Mouse (Mus musculus) embryo, embryonic 11 days (tissue): Measurements from ENCODE around the gene Bsn.

ENCODE experiments used
- DNase-seq: peaks from one replicate; pipeline ENCODE4 v3.0.0-alpha.2; 2015

Gene Bsn

DNA sequence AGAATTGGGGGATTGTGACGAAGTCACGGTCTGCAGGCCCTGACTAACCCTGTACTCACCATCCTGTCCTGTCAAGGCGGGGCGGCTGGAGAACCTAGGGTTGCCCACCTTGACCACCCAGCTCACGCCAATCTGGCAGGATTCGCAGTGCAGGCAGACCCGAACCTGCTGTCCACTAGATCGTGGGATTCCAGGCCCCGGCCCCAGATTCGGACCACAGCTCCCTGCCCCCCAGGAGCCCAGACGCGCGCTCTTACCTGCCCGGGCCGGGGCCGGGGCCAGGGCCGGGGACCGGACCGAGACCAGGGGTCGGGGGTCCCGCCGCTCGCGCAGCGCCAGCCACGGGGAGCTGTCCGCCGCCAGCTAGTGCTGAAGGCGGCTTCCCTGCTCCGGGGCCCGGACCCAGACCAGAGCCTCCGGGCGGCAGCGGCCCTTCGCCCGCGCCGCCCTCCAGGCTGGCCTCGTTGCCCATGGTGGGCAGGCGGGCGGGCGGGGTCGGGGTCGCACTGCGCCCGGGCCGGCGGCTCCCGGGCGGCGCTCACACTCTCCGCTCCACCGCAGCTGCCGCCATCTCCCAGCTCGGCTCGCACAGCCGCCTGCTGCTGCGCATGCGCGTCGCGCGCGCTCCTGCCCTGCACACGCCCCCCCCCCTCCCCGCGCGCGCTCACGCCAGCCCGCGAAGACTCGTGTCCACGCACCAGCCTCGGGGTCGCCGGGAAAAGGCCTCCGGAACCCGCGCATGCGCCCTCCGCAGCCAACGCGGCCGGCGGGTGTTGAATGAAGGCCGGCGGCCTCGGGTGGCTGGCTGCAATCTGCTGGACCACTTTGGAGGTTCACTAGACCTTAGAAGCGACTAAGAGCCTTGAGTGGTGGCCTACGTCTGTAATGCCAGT lies at the start of gene Bsn:
Bsn (minus strand) TSS at position 598 of the 893 bp plus-strand sequence.
- peak; percentile 88 for DNase-seq

DNA sequence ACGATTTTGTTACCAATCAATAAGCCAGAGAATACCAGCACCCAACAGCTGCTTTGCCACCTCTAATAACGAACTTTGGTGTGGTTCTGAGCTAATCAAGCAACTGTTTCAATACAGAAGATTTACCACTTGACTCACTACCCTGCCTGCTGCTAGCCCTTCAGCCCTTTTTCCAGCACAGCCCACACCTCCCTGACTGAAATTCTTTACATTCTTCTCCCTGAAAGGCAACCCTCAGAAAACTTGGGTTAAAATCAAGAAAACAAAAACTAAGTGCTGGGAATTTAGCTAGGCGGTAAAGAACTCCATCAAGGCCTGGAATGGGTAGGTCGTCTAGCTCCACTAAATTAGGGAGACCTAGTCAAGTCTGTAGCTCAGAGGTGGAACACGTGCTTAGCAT lies 49.8 kb upstream of the Bsn start:
- DNase-seq: no peak

DNA sequence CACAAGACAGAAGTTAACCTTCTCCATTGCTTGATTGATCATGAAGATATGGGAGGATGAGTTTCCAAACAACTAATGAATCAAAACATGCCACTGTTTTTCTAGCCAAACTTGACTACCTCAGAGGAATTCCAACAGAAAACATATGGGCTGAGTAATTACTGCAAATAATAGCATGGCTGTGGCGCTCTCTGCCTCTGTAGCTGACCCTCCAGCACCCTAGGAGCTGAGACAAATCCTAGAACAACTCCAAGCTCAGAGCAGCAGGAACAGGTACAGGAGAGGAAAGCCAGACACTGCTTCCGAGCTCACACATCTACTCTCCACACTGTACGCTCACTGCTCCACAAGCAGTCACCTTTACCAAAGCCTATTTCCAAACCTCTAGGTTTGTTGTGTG lies 48.6 kb upstream of the Bsn start:
- DNase-seq: no peak

DNA sequence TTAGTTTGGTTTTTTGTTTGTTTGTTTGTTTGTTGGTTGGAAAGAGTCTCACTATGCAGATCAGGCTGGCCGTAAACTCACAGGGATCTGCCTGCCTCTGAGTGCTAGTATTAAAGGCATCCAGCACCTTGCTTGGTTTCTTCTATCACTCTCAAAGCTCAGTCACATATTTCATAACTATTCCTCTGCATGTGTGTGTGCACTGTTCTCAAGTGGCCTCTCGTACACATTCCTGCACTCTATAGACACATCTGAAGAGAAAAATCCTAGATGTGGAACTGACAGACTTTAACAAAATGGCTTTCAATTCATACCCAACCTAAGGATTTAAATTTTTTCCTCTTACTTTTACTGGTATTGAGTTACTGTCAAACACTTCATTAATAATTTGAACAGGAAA lies 48.2 kb upstream of the Bsn start:
- no peak for DNase-seq

DNA sequence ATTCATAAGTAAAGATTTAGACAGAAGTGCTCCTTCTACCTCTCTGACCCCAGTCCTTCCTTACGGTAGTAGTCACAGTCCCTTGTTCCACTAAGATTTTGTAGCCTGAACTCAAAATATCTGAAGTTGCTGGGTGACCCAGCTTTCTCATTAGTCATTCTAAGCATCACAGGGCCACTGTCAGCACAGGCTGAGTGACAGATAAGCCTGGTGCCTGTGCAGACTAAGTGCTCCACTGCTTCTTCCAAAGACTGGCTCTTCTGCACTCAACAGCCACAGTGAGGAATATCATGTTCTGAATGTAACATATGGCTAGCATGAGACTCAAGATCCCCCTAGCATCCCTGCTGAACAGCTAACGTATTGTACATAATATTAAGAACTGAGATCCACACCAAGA lies 44.5 kb upstream of the Bsn start:
- DNase-seq: no peak

DNA sequence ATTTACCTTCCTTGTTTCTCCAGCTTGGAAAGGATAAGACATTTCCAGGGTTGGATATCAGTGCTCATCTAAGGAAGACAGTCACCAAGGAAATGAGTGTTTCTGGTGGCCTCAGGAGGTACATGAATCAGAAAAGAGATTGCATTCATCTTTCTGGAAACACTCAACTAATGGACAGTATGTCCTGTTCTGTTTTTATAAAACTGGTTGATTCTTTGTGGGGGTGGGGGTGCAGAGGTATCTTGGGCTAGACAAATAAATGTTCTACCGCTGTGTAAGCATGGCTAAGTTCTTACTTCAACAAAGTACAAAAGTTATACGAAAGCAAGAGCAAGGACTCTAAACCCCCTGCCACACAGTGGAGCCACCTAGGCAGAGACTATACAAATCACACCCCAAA lies 42.7 kb upstream of the Bsn start:
- no peak for DNase-seq

DNA sequence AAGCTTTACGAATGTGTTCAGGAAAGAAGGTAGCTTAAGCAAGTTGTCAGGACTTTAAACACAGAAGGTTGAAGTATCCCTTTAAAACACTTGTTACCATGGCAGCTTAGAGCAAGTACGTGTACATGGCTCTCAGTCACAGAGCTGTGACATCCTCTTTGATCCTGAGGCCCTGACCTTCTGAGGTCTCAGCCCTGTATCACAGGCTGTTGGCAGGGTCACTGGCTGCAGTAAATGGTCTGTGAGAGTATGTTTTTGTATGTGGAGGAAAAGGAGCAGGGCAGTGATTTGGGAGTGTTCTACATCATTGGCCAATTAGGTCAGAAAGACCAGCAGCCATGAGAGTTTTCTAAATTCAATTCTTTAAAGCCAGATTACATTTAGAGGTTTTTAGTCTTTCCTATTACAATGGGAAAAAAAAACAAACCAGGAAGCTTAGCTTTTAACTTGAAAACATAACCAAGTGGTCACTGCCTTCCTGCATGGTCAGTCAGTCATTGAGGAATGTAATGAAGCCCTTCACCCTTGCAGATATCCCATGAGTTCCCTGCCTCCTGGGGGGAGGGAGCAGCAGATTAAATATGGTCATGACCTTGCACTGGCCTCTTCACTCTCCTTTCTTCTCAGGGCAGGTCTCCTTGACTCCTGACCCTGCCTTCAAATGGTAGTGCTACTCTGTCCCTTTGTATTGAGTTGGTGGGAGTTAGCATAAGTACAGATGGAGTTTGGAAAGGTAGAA lies 37.9 kb upstream of the Bsn start:
- DNase-seq: peak; percentile 18

DNA sequence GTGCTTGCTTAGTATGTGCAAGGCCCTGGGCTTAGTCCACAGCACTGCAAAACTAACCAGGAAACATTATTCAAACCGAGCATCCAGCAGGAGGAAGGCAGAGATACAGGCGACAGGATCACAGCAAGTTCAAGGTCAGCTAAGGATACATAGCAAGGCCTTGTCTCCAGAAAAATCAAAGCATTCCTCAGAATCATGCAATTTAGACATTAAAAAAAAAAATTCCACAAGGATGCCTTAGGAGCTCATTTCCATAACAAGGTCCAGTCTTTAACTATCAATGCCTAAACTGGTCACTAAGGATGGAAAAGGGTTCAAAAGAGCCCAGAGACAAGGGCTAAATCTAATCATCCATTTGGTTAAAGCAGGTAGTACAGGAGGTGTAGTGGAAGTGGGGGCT lies 35.0 kb upstream of the Bsn start:
- no peak for DNase-seq

DNA sequence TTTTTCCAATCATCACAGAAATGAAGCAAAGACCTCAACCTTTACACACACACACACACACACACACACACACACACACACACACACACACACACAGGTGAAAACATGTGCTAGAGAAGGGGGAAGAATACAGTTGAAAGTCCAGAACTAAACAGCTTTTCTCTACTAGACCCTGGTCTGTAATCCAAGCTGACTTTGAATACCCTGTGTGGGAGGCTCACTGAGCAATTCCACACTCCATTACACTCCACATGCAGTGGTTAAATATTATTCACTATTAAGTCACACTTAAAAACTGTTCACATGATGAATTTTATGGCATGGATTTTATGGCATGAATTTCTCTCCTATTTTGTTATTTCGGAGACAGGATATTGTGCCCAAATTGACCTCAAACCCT lies 33.4 kb upstream of the Bsn start:
- no peak for DNase-seq

DNA sequence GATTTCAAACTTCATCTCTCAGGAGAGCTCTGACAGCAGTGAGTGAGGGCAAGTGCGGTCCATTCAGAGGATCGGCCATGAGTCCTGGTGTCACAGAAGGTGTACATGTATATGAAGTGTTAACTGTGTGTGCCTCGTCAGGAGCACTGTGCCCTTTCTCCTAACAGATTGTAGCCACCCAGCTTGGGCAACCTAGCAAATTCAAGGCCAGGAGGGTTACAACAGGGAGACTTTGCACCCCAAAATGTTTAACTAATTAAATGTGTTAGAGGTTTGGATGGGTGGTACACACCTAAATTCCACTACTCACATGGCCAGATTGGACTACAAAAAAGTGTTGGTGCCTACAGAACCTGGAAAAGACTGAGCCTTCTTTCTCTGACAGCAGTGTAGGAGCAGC lies 31.4 kb upstream of the Bsn start:
- no peak for DNase-seq

DNA sequence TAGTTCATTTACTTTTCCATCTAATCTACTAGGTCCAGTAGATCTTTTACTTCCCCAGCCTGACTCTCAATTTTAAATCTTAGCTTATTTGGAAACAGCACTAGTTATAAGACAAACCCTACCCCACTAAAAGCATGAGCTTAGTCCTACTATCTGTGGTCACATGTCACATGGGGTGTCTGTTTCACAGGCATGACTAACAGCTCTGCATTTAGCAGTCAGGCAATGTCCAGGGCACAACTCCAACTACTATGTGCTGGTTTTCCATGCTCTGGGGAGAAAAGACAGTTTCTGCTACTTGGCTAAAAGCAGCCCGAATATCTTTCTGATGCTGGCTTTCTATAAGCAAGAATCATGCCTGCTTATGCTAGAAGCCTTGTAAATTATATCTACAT lies 30.2 kb upstream of the Bsn start:
- DNase-seq: no peak

DNA sequence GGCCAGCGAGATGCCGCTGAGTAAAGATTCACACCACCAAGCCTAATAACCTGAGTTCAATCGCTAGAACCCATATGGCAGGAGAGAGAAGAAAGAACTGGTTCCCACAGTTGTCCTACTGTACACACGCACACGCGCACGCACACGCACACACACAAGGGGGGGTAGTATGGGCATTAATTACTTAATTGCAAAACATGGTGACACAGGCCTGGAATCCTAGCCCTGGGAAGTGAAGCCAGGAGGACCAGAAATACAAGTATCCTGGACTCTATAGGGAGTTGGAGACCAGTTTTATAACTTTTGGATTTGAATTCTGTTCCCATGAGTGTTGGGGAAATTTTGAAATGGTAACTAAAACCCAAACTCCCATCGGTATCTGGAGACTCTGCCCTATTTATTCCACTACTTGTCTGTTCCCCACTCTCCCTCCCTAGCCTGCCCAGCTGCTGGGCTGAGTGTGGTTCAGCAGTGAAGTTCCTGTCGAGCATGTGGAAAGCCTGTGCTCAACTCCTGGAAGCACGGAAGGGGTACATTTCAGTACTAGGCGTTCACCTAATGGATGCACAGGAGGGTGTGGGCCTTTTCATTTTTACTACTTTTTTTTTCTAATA lies 29.7 kb upstream of the Bsn start:
- DNase-seq: no peak

DNA sequence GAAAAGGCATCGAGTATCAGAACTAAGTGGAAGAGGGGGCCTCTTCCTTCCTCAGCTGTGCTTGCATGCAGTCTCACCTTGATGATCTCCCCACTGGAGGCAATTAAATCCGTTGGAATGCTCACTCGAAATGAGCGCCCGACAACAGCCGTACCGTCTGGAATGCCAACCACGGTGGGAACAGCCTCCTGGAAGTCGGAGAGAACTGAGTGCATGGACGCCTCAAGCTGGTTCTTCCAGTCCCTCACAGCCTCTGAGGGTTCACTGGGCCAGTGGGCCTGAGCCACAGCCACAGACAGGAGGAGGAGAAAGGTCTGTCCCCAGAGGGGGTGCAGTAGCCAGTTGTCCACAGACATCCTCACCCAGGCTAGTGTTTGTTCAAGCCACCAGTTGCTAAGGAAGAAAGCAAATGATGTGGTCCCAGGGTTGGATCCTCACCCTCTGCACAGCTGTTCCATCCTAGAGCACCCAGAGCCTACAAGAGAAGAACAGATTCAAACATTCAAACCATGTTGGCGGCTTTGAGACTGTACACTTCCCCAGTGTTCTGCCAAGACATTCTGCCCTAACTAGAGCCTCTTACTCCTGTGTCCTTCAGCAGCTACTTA lies 27.9 kb upstream of the Bsn start:
- DNase-seq: no peak

DNA sequence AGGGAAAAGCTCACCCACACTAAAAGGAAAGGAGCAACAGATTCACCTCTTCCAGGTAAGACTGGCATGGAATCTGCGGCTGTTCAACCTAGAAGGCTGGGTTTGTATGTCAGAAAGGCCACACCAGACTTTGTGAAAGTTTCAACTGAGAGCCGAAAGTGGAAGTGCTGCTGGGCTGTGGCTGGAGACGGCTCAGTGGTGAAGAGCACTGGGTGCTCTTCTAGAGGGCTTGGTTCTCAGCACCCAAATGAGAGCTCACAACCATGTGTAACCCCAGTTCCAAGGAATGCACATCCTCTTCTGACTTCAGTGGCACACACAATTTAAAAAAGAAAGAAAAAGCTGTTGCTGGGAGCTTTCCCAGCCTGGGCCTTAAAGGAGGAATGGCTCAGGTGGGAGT lies 27.2 kb upstream of the Bsn start:
- DNase-seq: no peak

DNA sequence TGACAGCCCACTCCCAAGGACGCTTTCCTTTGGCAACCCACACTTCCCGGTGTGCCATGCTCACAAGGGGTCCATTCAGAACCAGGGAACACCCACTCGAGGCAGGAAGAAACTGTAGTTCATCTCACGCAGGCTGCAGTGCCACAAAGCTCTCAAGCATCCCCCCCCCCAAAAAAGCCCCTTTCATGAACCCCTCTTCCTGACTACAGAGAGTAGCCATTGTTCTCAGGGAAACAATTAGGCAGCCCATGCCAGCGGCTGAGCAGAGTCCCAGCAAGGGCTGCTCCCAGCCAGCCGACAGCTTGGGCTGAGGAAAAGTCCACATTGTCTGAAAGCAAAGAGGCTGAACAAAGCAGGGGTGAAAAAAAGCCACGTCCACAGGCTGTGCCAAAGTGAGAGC lies 22.9 kb upstream of the Bsn start:
- DNase-seq: peak; percentile 65

DNA sequence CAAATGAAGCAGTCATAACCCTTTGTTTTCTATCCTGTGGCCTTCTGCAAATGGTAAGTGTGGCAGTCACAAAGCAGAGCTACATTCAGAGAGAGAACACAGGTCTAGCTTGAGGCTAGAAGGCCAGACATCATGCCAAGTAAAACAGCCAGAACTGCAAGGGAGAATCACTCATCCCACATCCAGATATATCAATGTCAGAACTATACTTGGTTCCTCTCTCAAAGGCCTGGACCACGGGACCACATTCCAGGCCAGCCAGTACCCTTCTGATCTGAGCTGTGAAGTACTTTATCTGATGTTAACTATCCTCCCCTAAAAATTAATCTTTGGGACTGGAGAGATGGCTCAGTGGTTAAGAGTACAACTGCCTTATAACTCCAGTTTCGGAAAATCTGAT lies 22.2 kb upstream of the Bsn start:
- no peak for DNase-seq

DNA sequence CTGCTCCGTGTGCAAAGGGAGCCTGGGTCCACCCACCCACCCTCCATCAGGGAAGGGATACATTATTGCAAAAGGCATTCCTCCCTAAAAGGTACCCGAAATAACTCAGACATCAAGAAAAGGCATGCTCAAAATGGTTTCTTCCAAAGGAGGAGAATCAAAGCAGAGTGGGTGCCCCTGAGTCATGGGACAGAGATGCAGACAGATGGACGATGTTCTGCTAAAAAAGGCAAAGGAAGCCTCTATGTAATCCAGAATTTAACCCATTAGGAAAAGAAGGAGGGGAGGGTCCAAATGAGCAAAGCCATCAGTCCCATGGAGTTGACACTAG lies 15.4 kb upstream of the Bsn start:
- DNase-seq: no peak

DNA sequence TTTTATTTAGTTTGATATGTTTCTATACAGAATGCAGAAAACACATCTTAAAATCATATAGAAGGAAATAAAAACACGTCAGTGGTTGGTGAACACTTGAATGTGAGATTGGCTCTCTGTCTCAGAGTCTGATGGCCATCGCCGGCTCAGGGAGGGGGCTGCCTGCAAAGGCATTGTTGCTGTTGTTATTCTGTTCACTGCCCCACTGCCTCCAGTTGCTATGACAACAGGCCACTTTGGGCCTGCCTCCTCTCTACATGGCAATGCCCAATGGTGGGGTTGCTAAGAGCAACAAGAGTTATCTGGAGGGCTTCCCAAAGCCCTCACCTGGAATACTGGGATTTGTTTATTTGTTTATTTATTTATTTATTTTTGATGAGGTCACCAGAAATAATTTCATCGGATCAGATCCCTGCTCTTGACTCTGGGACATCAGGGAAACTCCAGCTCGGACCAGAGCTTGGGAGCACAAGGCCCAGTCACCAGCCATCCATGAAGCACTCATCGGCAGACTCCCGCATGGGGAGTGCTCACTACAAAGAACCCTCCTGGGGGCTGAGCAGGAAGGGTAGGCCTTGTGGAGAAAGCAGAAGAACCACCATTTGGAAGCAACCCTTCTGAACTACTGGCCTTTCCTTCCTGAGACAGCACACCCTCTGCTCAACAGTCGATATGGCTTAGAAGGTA lies 14.8 kb upstream of the Bsn start:
- peak; percentile 62 for DNase-seq

DNA sequence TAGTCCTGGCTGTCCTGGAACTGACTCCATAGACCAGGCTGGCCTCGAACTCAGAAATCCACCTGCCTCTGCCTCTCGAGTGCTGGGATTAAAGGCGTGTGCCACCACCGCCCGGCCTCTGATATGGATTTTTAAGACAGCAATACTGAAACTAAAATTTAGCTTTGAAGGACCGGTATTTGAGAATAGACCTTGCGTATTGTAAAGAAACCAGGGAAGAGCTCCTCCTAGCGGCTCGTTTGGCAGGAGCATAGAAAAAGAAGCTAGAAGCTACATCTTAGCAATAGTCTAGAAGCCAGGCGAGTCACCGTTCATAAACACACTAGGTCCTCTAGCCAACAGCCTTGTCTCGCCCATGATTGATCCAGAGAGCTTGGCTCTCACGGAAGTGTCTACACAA lies 12.8 kb upstream of the Bsn start:
- peak; percentile 76 for DNase-seq

DNA sequence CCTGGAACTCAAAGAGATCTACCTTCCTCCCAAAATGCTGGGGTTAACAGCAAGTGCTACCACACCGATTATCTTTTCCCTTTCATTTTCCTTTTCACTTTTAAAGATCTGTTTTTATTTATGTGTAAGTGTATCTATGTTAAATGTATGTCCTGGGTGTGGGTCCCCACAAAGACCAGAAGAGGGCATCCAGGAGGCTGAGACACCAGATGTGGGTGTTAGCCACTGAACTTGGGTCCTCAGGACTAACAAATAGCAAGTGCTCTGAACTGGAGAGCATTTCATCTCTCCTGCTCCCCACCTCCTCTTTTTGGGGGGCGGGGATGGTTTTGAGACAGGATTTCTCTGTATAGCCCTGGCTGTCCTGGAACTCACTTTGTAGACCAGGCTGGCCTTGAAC lies 12.0 kb upstream of the Bsn start:
- DNase-seq: no peak

DNA sequence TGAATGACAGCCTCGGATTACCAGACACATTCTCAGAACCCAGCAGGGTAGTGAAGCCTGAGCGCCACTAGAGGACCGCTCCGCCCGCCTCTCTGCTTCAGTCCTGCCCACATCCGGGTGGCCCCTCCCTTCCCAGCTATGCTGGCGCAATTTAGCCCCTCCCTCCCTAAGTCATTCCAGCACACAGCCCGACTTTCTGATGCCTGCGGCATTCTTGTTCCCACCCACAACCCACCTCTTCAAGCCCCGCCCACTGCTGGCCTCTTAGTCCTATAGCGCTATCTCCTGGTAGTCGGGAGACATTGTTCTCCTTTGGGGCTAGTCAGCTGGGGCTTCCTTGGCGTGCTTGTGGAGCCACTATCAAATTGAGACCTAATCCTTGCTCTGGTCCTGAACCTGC lies 11.0 kb upstream of the Bsn start:
- DNase-seq: peak; percentile 97

DNA sequence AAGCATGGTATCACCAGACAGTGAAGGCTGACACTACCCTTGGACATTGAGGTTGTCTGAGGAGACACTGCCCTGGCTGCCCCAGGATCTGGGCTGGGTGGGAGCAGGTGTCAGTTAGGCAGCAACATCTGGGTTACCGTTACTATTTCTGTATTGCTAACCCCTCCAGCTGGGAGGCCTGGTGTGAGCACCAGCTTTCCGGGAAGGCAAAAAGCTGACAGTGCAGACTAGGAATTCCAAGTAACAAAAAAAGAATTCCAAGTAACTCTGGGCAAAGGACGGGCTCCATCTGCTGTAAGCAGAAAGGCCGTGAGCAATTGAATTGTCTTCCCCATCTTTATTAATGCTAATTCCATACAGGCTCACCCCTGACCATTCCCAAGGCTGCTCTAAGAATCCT lies 8.4 kb upstream of the Bsn start:
- no peak for DNase-seq
